Mouse (Mus musculus) brain, embryonic 18.5 days (tissue): ENCODE measurements around the gene Mier2.

Experiments used
- DNase-seq: peaks from one replicate; pipeline ENCODE4 v3.0.0-alpha.2; 2012; ENCODE audit warnings: low read depth, low spot score

The Mier2 gene

DNA sequence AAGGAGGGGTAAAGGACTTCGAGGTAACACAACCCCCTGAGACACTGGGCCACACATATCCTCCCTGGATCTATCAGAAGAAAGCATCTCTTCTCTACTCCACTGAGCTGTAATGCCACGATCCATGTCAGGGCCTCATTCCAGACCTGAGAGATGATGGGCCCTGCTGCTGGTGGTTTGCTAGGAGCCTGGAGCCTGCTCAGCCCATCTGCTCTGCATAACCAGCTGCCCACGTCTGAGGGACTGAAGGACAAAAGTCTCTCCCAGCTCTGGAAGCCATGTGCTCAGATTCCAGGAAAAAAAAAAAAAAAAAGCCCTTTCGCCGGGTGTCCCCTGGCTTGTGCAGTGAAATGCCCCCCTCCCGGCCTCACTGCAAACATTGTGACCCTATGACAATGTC lies 20.8 kb upstream of the Mier2 start:
- no peak for DNase-seq

DNA sequence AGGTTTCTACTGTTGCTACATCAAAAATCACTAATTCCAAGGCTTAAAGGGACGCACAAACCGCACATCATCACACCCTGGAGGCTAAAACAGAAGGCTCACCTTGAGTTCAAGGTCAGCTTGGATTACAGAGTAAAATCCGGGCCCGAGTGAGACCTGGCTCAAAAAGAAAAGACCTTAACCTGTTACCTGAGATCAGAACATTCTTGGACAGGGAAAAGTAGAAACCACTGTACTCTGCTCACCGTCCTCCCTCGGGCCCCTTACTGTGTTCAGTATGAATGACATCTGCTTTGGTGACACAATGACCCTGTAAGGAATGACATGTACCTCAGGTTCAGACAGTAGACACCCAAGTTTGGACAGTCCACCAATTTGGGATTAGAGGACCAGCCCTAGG lies 19.8 kb upstream of the Mier2 start:
- no peak for DNase-seq

DNA sequence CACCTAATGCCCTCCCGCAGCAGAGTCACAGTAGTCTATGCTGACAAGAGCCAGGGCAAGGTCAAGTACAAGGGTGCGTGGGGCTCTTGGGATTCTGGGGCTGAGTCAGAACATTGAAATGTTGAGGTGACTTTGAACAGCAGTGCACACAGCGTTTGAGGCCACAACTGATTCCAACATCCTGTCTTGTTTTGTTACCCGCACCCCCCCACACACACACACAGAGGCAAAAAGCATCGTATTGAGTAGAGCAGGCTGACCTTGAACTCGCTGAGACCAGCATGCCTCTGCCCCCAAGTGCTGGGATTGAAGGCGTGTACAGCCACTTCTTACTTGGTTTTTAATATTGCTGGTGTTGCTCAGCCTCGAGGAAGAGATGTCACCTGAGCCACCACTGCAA lies 19.4 kb upstream of the Mier2 start:
- DNase-seq = no peak

DNA sequence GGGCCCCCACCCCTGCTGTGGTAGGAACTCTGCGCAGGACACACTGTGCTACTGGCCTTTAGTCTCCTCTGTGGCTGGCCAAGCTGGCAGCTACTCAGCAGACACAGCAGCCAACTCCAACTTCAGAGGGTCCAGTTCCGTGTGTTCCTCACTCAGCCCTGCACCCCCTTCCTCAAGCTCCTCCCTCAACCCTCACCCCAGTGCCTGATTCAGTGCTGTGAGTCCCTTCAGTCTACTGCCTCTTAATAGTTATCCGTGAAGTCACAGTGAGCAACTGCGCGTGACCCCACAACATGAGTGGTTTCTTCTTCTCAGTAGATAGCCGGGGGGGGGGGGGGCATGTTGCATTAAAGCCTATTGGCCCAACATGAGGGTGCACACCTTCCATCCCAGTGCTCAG lies 18.6 kb upstream of the Mier2 start:
- no peak for DNase-seq

DNA sequence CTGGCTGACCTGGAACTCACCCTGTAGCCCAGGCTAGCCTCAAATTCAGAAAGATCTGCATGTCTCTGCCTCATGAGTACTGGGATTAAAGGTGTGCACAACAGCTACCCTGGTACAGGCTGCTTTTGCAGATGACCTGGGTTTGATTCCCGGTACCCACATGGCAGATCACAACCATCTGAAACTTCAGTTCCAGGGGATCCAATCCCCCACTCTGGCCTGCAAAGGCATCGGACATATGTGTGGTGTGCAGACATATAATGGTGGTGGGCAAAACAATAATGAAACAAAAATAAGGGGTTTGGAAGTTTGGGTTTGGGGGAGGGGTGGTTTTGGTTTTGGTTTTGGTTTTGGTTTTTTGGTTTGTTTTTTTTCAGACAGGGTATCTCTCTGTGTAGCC lies 16.3 kb upstream of the Mier2 start:
- DNase-seq = no peak

DNA sequence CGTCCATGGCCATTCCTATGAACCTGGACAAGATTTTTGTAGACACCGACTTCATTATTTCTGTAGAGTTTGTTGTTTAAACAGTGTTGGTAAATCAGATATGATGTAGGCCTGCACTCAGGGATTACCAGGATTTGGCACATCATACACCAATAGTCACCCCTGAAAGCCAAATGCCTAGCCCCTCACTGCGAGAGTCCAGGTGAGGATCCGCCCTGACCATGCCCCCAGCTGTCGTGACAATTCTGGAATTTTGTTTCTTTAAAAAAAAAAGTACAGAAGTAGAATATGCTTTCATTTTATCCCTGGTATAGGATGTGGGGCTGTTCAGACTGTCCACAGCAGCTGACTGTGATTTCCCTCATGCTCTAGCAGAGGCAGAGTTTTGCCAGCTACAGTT lies 14.9 kb upstream of the Mier2 start:
- DNase-seq = no peak

DNA sequence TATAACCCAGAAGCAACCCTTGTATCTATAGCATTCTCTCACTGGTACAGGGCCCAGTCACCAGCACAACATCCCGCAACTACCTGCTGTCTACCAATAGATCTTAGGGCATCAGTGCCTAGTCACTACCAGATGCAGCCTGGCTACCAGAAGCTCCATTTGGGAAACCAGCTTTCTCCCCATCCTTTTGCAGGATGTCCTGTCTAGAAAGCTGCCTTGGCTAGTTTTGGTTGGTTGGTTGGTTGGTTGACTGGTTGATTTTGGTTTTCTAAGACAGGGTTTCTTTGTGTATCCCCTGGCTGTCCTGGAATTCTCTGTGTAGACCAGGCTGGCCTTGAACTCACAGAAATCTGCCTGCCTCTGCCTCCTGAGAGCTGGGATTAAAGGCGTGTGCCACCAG lies 4.7 kb upstream of the Mier2 start:
- DNase-seq = no peak

DNA sequence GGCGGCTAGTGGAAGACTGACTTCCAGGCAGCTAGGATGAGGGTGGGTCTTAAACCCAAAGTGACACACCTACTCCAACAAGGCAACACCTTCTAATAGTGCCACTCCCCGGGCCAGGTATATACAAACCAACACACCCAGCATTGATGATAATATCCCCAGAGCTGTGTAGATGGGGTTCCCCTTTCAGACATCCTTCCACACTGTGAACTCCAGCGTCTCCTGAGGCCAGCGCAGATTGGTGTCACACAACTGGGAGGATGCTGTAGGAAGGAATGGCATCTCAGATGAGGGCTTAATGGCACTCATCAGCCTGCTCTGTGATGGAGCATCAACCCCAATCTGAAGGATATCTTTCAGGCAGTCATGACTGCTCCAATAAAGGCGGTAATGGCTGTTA lies 2.5 kb upstream of the Mier2 start:
- DNase-seq = no peak

DNA sequence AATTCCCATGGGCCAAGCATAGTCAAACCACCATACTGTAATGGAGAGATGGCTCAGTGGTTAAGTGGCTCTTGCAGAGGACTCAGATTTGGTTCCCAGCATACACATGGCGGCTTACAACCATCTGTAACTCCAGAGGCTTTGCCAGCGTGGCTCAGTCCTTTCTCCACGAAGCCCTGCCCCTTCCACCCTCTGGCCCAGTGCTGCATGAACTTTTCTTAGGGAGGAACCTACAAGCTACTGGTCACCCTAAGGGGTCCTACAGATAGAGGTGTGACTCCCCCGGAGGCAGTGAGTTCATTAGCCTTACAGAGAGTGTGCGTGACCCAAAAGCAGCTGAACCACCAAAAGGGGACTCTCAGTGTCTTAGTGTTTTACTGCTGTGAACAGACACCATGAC lies 2.0 kb upstream of the Mier2 start:
- DNase-seq = no peak

DNA sequence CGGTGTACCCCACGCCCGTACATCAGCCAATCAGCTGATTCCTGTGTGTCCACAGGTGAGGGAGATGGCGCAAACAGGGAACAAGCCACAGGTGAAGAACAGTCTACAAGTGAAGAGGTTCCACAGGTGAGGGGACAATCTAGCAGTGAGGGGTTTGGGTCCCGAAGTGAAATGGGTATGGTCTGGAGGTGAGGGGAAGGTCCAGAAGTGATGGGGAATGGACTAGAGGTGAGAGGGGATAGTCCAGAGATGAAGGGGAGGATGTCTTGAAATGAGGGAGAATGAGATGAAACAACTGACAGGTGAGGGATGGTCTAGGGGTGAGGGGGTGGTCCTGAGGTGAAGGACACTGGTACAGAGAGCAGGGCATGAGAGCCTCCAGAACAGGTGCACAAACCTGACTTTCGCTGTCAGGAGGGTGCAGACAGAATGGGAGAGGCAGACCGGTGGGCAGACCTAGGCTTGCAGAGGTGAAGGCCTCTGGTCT lies 282 bp upstream of the Mier2 start:
- no peak for DNase-seq

DNA sequence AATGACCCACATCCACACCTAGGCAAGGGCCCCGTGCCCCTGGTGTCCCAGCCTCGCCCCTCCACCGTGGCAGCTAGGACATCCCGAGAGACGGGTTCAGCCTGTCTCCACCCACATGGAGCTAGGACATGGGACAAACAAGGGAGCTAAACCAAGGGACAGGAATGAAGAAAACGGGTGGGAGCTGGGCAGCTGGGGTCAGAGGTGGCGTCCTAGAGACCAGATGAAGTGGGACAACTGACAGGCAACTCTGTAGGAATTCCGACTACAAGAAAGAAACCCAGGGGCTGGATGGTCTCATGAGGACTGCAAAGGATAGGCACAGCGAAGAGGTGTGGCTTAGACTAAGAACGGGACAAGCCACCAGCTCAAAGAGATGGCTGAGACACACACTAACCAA lies 1.3 kb downstream of the Mier2 start:
- DNase-seq = no peak

DNA sequence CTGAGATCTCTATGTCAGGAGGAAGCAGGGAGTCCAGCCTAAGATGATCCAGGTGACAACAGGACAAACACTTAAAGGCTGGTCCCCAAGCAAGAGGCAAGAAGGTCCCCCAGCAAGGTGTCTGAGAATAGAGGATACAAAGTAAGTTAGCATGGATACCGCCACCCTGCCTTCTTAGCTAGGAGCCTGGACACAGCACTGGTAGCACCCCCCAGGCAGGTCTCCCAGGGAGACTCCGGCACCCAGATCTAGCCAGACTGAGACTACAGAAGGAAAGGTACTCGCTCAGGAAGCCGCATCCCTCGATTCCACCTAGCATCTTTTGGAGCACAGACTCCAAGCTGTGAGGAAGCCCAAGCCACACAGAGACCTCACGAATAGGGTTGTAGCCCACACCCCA lies 1.8 kb downstream of the Mier2 start:
- no peak for DNase-seq

DNA sequence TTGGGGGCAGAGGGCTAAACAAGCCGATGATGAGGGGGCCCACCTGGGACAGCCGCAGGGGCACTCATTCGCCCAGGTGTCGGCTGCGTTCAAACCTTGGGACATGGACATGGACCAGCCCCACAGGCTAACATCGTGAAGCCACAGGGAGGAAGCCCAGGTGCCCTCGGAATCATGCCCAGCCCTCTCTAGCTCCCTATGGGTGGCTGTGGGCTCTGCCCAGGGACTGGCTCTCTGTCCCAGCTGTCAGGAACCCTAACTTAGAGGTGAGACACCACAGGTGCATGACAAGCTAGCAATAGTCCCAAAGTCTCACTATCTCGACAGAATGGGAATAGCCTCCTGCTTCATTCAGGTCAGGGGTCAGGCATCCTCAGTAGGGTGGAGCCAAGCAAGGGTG lies 2.5 kb downstream of the Mier2 start:
- DNase-seq = no peak

DNA sequence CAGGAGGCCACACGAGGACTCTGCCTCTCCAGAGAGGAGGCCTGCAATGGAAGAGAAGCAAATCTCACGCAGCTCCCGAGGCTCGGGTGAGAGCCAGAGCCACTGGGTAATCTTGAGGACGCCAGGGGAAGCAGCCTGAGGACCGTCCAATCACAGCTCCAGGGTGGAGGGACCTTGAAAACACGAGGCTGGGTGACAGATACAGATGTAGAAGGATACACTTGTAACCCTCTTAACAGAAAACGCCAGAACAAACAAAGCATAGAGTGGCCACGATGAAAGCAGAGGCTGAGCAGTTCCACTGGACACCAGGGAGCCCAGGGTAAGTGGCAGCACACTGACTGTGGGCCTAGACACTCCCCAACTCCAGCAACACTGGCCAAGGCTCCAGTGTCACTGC lies 4.6 kb downstream of the Mier2 start:
- DNase-seq = no peak

DNA sequence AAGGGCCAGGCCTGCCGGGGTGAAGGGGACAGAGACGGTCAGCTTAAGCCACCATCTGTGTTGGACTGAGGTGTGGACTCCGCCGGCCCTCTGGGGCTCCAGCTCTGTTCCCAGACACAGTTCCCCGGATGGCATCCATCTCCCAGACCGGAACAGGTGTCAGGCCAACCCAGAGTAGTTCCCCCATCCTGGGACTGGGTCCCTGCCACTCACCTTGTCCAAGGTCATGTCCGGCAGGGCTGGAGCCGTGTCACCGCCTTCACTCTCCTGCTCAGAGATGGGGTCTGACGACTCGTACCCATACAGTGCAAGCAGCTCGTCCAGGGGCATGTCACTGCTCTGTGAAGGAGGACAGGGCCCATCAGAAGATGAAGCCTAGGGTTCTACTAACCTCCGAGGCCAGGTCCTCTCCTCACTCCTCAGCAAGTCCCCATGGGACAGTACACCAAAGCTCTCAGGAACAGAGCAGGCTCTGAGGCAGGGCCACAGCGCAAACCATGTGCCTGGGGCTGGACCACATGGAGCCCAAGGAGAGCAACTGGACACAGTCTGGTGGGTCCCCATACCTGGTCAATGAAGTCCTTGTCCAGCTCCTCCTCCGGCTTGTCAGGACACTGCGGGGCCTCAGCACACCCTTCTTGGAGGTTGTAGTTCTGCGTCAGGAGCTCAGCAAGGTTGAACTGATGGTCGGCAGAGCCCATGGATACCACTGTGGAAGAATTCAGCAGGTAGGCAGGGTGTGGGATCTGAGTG lies 5.9 kb downstream of the Mier2 start:
- DNase-seq = no peak

DNA sequence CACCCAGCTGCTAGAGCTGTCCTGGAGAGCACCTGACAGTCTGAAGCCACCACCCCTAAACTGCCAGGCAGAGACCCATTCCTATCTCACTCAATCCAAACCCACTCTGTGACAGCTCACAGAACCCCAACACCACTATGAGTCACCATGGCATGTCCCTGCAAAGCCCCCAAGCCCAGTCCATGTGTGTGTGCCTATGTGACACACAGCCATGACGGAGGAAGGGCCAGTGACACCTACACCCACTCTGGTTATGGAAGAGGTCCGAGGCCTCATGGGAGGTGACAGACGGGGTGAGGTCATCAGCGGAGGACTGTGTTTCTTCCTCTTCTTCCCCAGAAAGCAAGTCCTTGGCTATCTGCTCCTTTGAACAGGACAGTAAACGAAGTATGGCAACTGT lies 6.5 kb downstream of the Mier2 start:
- no peak for DNase-seq

DNA sequence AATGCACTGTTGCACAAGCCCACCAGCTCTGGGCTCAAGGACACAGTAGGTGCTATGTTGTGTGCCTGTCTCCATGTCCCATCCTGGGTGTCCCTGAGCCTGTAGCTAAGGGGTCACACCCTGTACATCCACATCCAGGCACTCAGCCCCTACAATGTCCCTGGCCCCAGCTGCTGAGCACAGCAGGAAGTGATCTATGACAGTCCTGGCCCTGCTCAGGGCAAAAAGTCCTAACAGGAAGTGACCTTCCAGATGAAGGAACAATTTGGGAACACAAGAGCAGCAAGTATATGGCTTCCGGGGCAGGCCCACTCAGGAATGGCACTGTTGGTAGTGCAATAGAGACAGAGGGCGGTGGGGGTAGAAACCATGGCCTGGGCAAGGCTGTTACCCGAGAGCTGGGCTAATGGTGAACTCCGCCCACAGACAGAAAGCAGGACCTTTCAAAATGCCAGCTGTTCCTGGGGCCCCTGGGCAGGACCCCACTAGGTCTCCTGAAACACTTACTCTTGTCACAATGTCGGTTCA lies 7.8 kb downstream of the Mier2 start:
- no peak for DNase-seq

DNA sequence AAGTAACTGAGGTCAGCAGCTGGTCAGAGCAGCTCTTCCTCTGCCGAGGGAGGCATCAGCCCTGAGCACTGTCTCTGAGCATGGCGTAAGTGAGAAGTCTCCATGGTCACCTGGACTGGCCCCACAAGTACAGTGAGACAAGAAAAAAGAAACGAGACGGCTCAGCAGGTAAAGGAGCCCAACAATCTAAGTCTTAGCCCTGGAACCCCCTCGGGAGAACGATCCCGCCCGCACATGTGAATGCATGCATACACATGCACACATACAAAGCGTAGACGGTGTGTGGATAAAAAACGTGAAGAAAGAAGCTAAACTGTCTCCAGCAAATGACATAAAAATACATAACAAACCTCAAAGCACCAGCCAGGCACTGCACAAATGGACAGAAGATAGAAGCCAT lies 8.5 kb downstream of the Mier2 start:
- no peak for DNase-seq

DNA sequence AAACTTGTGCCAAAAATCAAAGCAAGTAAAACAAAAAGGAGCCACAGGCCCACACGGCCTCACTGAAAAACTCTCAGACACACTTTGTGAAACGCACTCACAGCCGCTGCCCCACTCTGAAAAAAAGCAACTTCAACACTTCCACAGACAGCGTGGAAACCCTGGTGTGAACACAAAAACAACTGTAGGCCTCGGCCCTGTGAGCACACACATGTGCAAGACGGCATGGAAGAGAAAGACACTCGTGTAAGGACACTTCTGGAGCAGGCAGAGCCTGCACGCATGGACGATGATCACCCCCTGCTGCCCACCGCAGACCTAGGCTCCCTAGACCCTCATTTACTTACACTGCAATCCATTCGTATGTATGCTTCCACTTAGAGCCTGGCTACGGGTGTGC lies 9.1 kb downstream of the Mier2 start:
- no peak for DNase-seq

DNA sequence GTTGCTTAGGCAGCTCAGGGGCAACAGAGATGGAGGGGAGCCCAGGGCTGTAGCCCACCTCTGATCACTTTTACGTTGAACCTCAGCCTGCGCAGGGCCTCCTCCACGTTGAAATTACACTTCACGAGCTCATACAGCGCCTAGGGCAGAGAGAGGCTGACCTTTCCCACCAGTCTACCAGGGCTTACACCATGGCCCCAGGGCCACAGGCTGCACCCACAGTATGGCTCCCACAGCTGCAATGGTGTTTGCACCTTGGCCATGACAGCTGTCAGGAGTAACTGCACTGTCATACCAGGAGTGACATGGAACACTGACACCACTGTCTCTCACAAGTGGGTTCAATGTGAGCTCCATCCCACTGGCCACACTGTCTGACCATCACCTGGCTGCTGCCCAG lies 10.4 kb downstream of the Mier2 start:
- DNase-seq = no peak

DNA sequence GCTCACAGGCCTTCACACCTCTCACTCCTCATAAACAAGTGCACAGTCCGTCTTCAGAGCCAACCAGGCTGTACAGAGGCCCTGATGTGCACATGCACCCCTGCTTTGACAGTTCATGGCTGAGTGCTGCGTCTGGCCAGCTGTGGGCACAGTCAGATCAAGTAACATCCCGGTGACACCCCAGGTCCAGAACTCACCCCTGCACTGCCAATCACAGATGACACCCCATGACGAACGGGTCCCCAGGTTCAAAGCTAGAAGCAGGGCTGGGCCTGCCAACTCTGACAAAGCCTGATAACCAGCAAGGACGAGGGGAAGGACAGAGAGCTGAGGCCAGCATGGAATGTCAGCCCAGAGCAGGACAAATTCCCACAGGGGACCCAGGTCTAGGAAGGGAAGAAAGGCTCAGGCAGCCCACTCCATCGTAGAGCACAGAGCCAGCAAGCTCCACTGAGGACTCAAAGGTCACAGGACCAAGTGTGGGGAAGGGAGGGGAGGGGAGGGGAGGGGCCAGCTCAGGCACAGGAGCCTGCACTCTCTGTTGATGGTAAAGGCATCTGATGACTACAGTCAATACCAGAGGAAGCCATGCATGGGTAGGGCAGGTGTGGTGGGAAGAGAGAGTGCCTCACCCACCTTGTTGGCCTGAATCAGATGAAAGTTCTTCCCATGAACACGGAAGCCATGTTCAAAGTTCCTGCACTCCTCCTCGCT lies 11.0 kb downstream of the Mier2 start:
- DNase-seq = no peak

DNA sequence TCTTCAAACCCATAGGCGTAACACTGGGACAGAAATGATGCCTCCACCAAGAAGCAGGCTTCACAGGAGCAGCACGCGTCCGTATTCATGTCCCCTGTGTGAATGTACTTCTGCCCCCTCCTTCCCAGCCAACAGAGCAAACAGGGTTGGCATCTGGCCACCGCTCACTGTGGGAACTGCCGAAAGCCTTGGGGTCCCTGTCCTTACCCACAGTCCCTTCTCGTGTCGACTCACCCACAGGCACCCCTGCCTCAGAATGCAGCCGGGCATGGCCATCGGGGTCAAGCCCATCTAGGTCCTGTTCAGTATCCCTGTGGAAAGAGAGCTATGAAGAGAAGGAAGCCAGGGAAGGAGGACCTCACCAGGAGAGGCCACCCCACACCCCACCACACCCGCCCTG lies 12.8 kb downstream of the Mier2 start:
- DNase-seq = no peak

DNA sequence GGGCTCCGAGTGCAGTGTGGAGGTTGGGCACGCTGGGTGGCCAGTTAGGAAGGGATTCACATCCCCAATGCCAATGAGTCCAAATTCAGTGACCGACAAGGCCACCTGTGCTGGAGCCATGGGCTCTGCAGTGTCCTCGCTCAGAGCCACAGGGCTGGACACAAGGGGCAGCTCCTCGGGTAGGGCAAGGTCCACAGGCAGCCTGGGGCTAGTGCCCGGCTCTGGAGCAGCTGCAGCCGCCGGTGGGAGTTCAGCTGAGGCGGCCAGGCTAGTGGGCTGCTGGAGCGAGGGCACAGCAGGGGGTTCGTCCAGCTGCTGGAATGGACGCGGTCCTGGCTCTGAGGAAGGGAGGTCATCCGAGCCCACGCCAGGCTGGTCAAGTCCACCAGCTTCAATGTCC lies 13.5 kb downstream of the Mier2 start:
- no peak for DNase-seq
